In the genomic region with DNA sequence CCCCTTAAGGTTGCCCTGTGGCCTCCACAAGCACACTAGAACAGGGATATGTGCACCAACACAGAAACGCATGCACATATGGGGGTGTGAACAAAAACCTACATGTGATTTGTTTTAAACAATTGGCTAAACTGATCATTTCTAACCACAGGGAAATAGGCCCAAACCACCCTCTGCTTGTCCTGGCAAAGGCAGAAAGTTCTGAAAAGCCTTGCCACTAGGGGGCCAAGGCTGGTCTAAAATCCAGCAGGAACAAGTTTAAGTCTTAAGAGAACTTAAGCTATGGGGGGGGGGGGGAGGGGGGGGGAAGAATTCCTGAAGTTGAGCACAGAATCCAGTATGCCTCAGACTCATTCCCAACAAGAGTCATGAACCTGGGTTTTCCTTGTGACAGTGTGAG, we compare ENCODE assay signal across 8 mouse cellular contexts. TPM values are rescaled to one million over a fixed set of nuclear protein-coding genes. Genes with fewer than 3 reads are reported as not detected.
DNase-seq lines count a peak whose midpoint lies in the region; ATAC-seq and TF ChIP-seq lines count a peak whose summit lies in the region.

No protein-coding gene starts in this region.

- H3K9ac ChIP-seq in hindbrain, embryonic 11.5 days (ENCODE audit: low read depth, low read length) = no peak overlapping the region
- no peak overlapping the region for H3K9ac ChIP-seq in hindbrain, embryonic 13.5 days
- no peak overlapping the region for H3K9ac ChIP-seq in ES-E14 (ENCODE audit: insufficient read depth, low read depth, low read length, poor library complexity, severe bottlenecking)

- H3K27ac ChIP-seq in hindbrain, embryonic 11.5 days (ENCODE audit: low read depth, low read length) = no peak overlapping the region
- H3K27ac ChIP-seq in hindbrain, embryonic 13.5 days = no peak overlapping the region
- H3K27ac ChIP-seq in ES-E14 (ENCODE audit: insufficient read depth, low read depth, low read length, poor library complexity, severe bottlenecking) = no peak overlapping the region

- H3K9me3 ChIP-seq in hindbrain, embryonic 11.5 days (ENCODE audit: control insufficient read depth, low read length) = no peaks in the 10 kb centered on the region
- H3K9me3 ChIP-seq in hindbrain, embryonic 13.5 days = no peaks in the 10 kb centered on the region
- H3K9me3 ChIP-seq in ES-E14 (ENCODE audit: control insufficient read depth, insufficient read depth, low read depth, low read length) = no peaks in the 10 kb centered on the region

- no peak overlapping the region for H3K4me3 ChIP-seq in hindbrain, embryonic 11.5 days (ENCODE audit: low read depth, low read length)
- H3K4me3 ChIP-seq in hindbrain, embryonic 13.5 days = no peak overlapping the region
- H3K4me3 ChIP-seq in ES-E14 (ENCODE audit: insufficient read depth in 1 of 2, low read depth in 1 of 2, low read length in 2 of 2, poor library complexity in 1 of 2, severe bottlenecking in 1 of 2) = no peak overlapping the region

- no peaks in the 10 kb centered on the region for H3K4me1 ChIP-seq in hindbrain, embryonic 11.5 days (replicated peaks; ENCODE audit: control insufficient read depth, insufficient read depth, low read length)
- H3K4me1 ChIP-seq in hindbrain, embryonic 13.5 days (replicated peaks) = no peaks in the 10 kb centered on the region
- H3K4me1 ChIP-seq in ES-E14 (ENCODE audit: control insufficient read depth in 2 of 2, insufficient read depth in 2 of 2, low read length in 2 of 2, poor library complexity in 1 of 2) = no peaks in the 10 kb centered on the region

- 79% methylated on average over 1 of the region's 1 CpGs for WGBS in hindbrain, embryonic 11.5 days
- WGBS in hindbrain, embryonic 13.5 days = 81% methylated on average over 1 of the region's 1 CpGs

- H3K4me2 ChIP-seq in hindbrain, embryonic 11.5 days (replicated peaks; ENCODE audit: low read depth, low read length) = no peak overlapping the region
- no peak overlapping the region for H3K4me2 ChIP-seq in hindbrain, embryonic 13.5 days

- no peaks in the 10 kb centered on the region for H3K36me3 ChIP-seq in hindbrain, embryonic 11.5 days (ENCODE audit: control insufficient read depth, insufficient read depth, low read length)
- H3K36me3 ChIP-seq in hindbrain, embryonic 13.5 days = no peaks in the 10 kb centered on the region
- H3K36me3 ChIP-seq in ES-E14 (ENCODE audit: control insufficient read depth, insufficient read depth, low read length, poor library complexity, severe bottlenecking) = no peaks in the 10 kb centered on the region

- no peaks in the 10 kb centered on the region for H3K27me3 ChIP-seq in hindbrain, embryonic 11.5 days (ENCODE audit: control insufficient read depth, insufficient read depth, low read length)
- no peaks in the 10 kb centered on the region for H3K27me3 ChIP-seq in hindbrain, embryonic 13.5 days

- in situ Hi-C loops in ES-E14 (cut with MboI; ENCODE audit: low sequenced_read_pairs in 2 of 2, unreplicated experiment in 2 of 2) = no loop called here

- DNase-seq in hindbrain, embryonic 11.5 days (ENCODE audit: low spot score) = peak; percentile 53
- peak; percentile 20 for DNase-seq in 3134 (ENCODE audit: extremely low read depth, insufficient read length, low spot score)
- DNase-seq in ES-E14 (ENCODE audit: low read depth, low spot score) = peak; percentile 56
- DNase-seq in kidney, postnatal 4 days = peak; percentile 48 to 70
- no peak for DNase-seq in cerebellum, adult 18-20 months
- DNase-seq in urinary bladder, postnatal 36 days (ENCODE audit: low spot score in 2 of 2) = no peak

- no peak for ATAC-seq in hindbrain, embryonic 11.5 days (ENCODE audit: low FRiP score)
- ATAC-seq in hindbrain, embryonic 13.5 days (ENCODE audit: low FRiP score) = no peak
- no peak for ATAC-seq in cerebellum, adult (ENCODE audit: insufficient number of reproducible peaks, low FRiP score, low TSS enrichment)

TF ChIP-seq in ES-E14, 5 proteins besides CTCF, POLR2A, EP300 and RAD21:
- TF ChIP-seq CHD2 (IDR thresholded peaks at IDR 0.05; ENCODE audit: low read depth, low read length) (no peak), HCFC1 (IDR thresholded peaks at IDR 0.05; ENCODE audit: borderline replicate concordance, insufficient read depth, low read length) (no peak), MAFK (IDR thresholded peaks at IDR 0.05; ENCODE audit: insufficient read depth, low read depth, low read length) (no peak)

RNA-seq across cellular contexts. Expression of a gene that starts 8.2 kb away (rescaled TPM):
- polyA plus RNA-seq in hindbrain, embryonic 11.5 days (2014; fragmentation: Nextera tagmentation; extraction: Ambion mirVana) = 200 and 206 TPM in 2 replicates
- 226 and 241 TPM in 2 replicates for polyA plus RNA-seq in hindbrain, embryonic 13.5 days (2015; fragmentation: Nextera tagmentation; extraction: Ambion mirVana)
- total RNA-seq in ES-E14 (2012; rRNA removed) = 40.8 and 76.5 TPM in 2 replicates

Comparison
In these comparisons a context has a peak if more than half of its experiments do, and no peak if none do; other contexts are left out.
1. DNase-seq: peak in hindbrain, embryonic 11.5 days (single experiment), 3134 (single experiment), ES-E14 (single experiment) and kidney, postnatal 4 days (2 of 2); none in cerebellum, adult 18-20 months (0 of 2) and urinary bladder, postnatal 36 days (0 of 2).